Mouse (Mus musculus) c-Kit-positive CD71-negative TER-119-negative erythroid progenitor cells, embryonic 14.5 days (primary cell): ENCODE measurements around the gene Sco1.
"Not testable (repeated sequence)": the region's sequence is repeated elsewhere in the genome, so short reads cannot be mapped to it uniquely, and the experiment has no call there.

Experiments
- DNase-seq: peaks from one replicate; pipeline ENCODE4 v3.0.0-alpha.2; 2013; ENCODE audit warnings: low read depth

Sco1 gene

GRCm38 (mm10) chr11:67085489-67085888, 33.0 kb downstream of the Sco1 start:
- peak; percentile 68 for DNase-seq

GRCm38 (mm10) chr11:67086467-67087164, 34.1 kb downstream of the Sco1 start:
- DNase-seq, result no peak

- DNase-seq, result no peak
Observed at GRCm38 (mm10) chr11:67087225-67087624, 34.8 kb downstream of the Sco1 start.

GRCm38 (mm10) chr11:67092354-67092753, 39.9 kb downstream of the Sco1 start:
- not testable (repeated sequence) for DNase-seq

- no peak for DNase-seq
Observed at GRCm38 (mm10) chr11:67093201-67093600, 40.7 kb downstream of the Sco1 start.

GRCm38 (mm10) chr11:67093652-67094051, 41.2 kb downstream of the Sco1 start:
- DNase-seq, result no peak

GRCm38 (mm10) chr11:67094470-67094869, 42.0 kb downstream of the Sco1 start:
- DNase-seq, result no peak

GRCm38 (mm10) chr11:67097709-67098108, 45.2 kb downstream of the Sco1 start:
- DNase-seq, result no peak

- DNase-seq, result no peak
Observed at GRCm38 (mm10) chr11:67098427-67098826, 46.0 kb downstream of the Sco1 start.

GRCm38 (mm10) chr11:67099241-67099640, 46.8 kb downstream of the Sco1 start:
- DNase-seq, result no peak

- no peak for DNase-seq
Observed at GRCm38 (mm10) chr11:67100169-67100568, 47.7 kb downstream of the Sco1 start.

- no peak for DNase-seq
Observed at GRCm38 (mm10) chr11:67101713-67102112, 49.2 kb downstream of the Sco1 start.

- DNase-seq, result no peak
Observed at GRCm38 (mm10) chr11:67103256-67103655, 50.8 kb downstream of the Sco1 start.

- no peak for DNase-seq
Observed at GRCm38 (mm10) chr11:67104242-67104641, 51.8 kb downstream of the Sco1 start.

- DNase-seq, result no peak
Observed at GRCm38 (mm10) chr11:67104714-67105113, 52.2 kb downstream of the Sco1 start.

GRCm38 (mm10) chr11:67105689-67106088, 53.2 kb downstream of the Sco1 start:
- DNase-seq, result no peak

- no peak for DNase-seq
Observed at GRCm38 (mm10) chr11:67106973-67107372, 54.5 kb downstream of the Sco1 start.

- DNase-seq, result no peak
Observed at GRCm38 (mm10) chr11:67110168-67110948, 57.9 kb downstream of the Sco1 start.

- peak; percentile 65 for DNase-seq
Observed at GRCm38 (mm10) chr11:67112019-67112850, 59.8 kb downstream of the Sco1 start.

GRCm38 (mm10) chr11:67112851-67113202, 60.4 kb downstream of the Sco1 start:
- peak; percentile 51 for DNase-seq

GRCm38 (mm10) chr11:67113381-67113780, 60.9 kb downstream of the Sco1 start:
- DNase-seq, result no peak

GRCm38 (mm10) chr11:67114261-67114660, 61.8 kb downstream of the Sco1 start:
- DNase-seq, result no peak

GRCm38 (mm10) chr11:67114901-67115300, 62.4 kb downstream of the Sco1 start:
- no peak for DNase-seq
